Mouse (Mus musculus) neural tube, embryonic 11.5 days (tissue): Measurements from ENCODE around the gene Epb41. TPM values are rescaled to one million over a fixed set of nuclear protein-coding genes. Genes with fewer than 3 reads are reported as not detected.

Source experiments
- ATAC-seq: fragments of 200-750 bp; cut with Nextera tagmentation; 2 replicates; pipeline ENCODE4 v1.8.0; 2017; ENCODE audit warnings: moderate number of reproducible peaks, mild to moderate bottlenecking, moderate TSS enrichment, moderate library complexity; ENCODE audit not compliant: insufficient read depth, low FRiP score, low TSS enrichment
- DNase-seq: peaks from one replicate; pipeline ENCODE4 v3.0.0-alpha.2; 2015; ENCODE audit warnings: low spot score
- H3K27ac ChIP-seq: fragments of 300-500 bp; sonication (generic); 2 replicates; pipeline ENCODE4 v1.5.1; 2014; ENCODE audit warnings: low read depth, mild to moderate bottlenecking, low read length
- H3K27me3 ChIP-seq: fragments of 300-500 bp; sonication (generic); 2 replicates; pipeline ENCODE4 v1.6.1; 2014; ENCODE audit warnings: mild to moderate bottlenecking, low read length, mixed read lengths; ENCODE audit not compliant: control insufficient read depth, insufficient read depth
- H3K36me3 ChIP-seq: fragments of 300-500 bp; sonication (generic); 2 replicates; pipeline ENCODE4 v1.6.1; 2014; ENCODE audit warnings: mild to moderate bottlenecking, low read length, moderate library complexity, mixed read lengths; ENCODE audit not compliant: control insufficient read depth, insufficient read depth
- H3K4me1 ChIP-seq: fragments of 300-500 bp; sonication (generic); 2 replicates; pipeline ENCODE4 v1.6.1; 2014; ENCODE audit warnings: low read length, mixed read lengths; ENCODE audit not compliant: control insufficient read depth, insufficient read depth
- H3K4me2 ChIP-seq: fragments of 300-500 bp; sonication (generic); 2 replicates; pipeline ENCODE4 v1.6.1; 2014; ENCODE audit warnings: low read depth, mild to moderate bottlenecking, moderate library complexity
- H3K4me3 ChIP-seq: fragments of 300-500 bp; sonication (generic); 2 replicates; pipeline ENCODE4 v1.5.1; 2014; ENCODE audit warnings: low read depth, low read length
- H3K9ac ChIP-seq: fragments of 300-500 bp; sonication (generic); 2 replicates; pipeline ENCODE4 v1.6.1; 2014; ENCODE audit warnings: mild to moderate bottlenecking, low read length
- H3K9me3 ChIP-seq: fragments of 300-500 bp; sonication (generic); 2 replicates; pipeline ENCODE4 v1.6.1; 2016; ENCODE audit warnings: low read length; ENCODE audit not compliant: control insufficient read depth
- WGBS: fragments of 180-500 bp; shearing (Covaris S2); extraction: QIAGEN DNeasy Blood & Tissue Kit; methylation state at CpG from one replicate; pipeline ENCODE4 v1.1.7; 2014; 5-methylcytosine and 5-hydroxymethylcytosine counted together
- polyA plus RNA-seq: library from polyadenylated mRNA; unstranded; fragments of >200 nt; fragmentation: Nextera tagmentation; extraction: Ambion mirVana; gene quantifications from 2 replicates; pipeline ENCODE4 v1.2.1, GENCODE M21; 2014

The Epb41 gene
- polyA plus RNA-seq, 1 experiment from 2014 or later, result 203 TPM

DNA sequence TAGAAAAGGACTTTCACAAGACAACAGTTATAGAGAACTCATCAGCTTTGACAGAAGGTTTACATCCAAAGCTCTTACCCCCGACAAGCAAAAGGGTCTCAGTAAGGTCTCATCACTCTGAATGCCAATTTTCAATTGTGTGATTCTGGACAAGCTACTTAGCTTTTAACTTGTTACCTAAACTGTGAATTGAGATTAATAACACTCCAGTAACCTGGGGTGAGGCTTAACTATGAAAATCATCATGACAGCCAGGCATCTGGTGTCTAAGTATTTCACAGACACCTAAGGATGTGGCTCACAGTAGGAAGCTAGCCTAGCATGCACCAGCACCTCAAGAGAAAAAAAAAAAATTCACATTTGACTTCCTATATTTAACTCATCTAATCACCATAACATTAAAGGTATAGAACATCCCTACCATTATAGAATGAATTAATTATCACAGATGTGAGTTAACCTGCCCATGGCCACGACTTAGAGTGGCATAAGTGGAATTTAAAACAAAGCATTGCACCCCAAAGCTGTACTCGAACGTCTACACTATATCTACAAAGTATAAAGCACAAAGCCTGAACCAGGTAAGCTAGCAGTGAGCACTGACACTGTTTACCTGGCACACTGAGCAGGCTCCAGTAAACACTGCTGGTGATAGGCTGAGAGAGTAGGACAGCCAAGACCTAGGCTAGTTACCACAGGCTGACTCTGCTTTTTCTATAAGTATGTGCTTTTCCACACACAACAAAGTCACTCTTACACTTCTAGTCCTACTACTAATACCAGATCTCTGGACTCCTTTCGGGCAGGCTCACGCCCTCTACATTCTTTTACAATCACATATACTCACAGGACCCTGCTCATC lies 33.4 kb downstream of the Epb41 start:
- H3K9ac ChIP-seq, result no peak overlapping the region
- no peaks in the 10 kb centered on the region for H3K9me3 ChIP-seq
- H3K27ac ChIP-seq, result no peak overlapping the region
- no peak overlapping the region for H3K4me3 ChIP-seq
- WGBS, result 90% methylated on average over 6 of the region's 6 CpGs
- H3K4me2 ChIP-seq, result no peak overlapping the region
- ATAC-seq, result no peak
- H3K36me3 ChIP-seq, result no peaks in the 10 kb centered on the region; the same call in 1 of the 2 replicates
- H3K4me1 ChIP-seq, result peaks cover 20% of the 10 kb centered on the region
- no peaks in the 10 kb centered on the region for H3K27me3 ChIP-seq
- no peak for DNase-seq

DNA sequence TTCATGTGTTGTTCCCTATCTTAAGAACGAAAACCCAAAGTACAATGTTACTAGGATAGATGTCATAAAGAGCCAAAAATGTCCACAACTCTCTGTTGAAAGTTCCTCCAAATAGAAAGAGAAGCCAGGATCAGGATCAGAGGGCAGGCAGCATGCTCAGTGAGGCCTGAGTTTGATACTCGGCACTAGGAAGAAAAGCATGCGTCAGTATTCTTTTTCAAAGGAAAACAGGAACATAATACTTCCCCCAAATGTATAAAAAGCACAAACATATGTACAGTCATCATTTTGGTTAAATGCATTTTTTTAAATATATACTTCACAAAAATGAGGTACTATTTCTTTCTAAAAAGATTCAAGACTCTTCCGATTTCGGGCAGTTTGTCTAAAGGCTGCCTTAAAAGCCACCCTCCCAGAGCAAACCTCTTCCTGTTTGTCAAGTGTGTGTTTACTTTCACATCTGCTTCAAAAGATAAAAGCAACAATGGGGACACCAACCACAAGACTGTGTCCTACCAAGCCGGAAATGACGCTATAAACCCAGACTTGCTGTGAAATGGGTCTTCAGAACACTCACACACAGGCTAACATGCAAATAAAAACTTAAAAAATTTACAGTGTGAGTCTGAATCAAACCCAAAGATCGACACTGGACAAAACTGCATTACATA lies 35.0 kb downstream of the Epb41 start:
- Histone ChIP-seq H3K9me3 (no peaks in the 10 kb centered on the region), H3K27ac (no peak overlapping the region), H3K4me2 (no peak overlapping the region), H3K9ac (no peak overlapping the region), H3K4me1 (peaks cover 18% of the 10 kb centered on the region), H3K27me3 (no peaks in the 10 kb centered on the region), H3K4me3 (no peak overlapping the region), H3K36me3 (no peaks in the 10 kb centered on the region)
- no peak for ATAC-seq
- WGBS, result 83% methylated on average over 8 of the region's 8 CpGs
- DNase-seq, result no peak

DNA sequence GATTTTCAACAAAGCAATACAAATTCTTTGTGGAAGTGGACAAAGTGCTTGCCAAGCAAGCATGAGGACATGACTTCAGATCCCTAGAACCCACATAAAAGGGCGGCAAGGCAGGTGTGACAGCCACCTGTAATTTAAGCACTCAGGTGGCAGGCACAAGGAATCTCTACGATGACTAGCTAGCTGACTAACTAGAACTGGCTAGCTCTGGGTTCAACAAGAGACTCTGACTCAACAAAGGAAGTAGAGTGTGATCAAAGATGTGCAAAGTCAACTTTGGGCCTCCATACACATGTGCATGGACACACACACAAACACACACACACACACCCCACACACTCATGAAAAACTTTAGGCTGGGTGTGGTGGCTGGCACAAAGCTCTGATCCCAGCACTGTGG lies 35.6 kb downstream of the Epb41 start:
- no peak for ATAC-seq
- peaks cover 18% of the 10 kb centered on the region for H3K4me1 ChIP-seq
- DNase-seq, result no peak
- H3K36me3 ChIP-seq, result no peaks in the 10 kb centered on the region
- H3K4me2 ChIP-seq, result no peak overlapping the region
- H3K9me3 ChIP-seq, result no peaks in the 10 kb centered on the region
- no peak overlapping the region for H3K9ac ChIP-seq
- 100% methylated on average over 2 of the region's 2 CpGs for WGBS
- no peak overlapping the region for H3K27ac ChIP-seq
- no peaks in the 10 kb centered on the region for H3K27me3 ChIP-seq
- H3K4me3 ChIP-seq, result no peak overlapping the region

DNA sequence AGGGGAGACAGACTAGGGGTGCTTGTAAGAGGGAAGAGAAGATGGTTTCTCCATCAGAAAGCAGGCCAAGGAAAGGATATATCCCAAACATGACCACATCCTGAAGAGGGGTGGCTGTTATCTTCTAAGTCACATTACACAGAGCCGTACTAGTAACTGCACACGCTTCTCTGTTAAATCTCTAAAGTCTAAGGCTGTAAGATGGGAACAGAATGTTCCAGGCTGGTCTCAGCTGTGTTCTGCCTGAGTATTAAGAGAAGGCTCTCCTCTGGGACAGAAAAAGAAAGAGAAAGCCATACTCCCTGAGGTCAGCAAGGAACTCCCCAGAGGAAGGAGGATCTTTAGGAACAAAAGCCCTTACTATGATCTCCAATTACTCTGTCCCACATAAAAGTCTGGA lies 36.3 kb downstream of the Epb41 start:
- WGBS, result 87% methylated on average over 2 of the region's 2 CpGs
- H3K9me3 ChIP-seq, result no peaks in the 10 kb centered on the region
- no peak overlapping the region for H3K4me3 ChIP-seq
- H3K4me1 ChIP-seq, result peaks cover 18% of the 10 kb centered on the region
- DNase-seq (no peak), ATAC-seq (no peak)
- peak overlapping the region; percentile 46; the same call in 1 of the 2 replicates for H3K27ac ChIP-seq
- H3K36me3 ChIP-seq, result no peaks in the 10 kb centered on the region
- no peak overlapping the region for H3K4me2 ChIP-seq
- H3K9ac ChIP-seq, result no peak overlapping the region
- no peaks in the 10 kb centered on the region for H3K27me3 ChIP-seq

DNA sequence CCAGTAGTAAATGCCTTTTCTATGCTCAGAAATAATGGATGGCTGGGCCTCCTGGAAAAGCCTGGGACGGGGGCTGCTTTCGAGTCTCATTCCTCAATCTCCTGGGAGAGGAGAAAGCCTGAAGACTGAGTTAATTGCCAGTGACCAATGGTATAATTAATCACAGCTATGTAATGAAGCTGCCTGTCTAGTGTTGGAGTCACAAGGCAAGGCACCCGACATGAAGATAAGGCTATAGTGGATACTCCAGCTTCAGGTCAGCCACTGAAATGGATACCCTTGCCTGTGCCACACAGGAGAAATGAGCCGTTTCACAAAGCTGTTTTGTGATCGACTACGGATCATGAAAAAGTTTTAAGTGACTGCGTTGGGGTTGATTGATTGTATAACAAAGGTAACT lies 37.1 kb downstream of the Epb41 start:
- H3K9me3 ChIP-seq, result no peaks in the 10 kb centered on the region
- H3K4me3 ChIP-seq, result no peak overlapping the region
- DNase-seq (peak; percentile 23), ATAC-seq (0 out of 2 replicates have a peak, but pooled peaks have one; percentile 45)
- no peaks in the 10 kb centered on the region for H3K27me3 ChIP-seq
- H3K27ac ChIP-seq, result no peak overlapping the region
- H3K36me3 ChIP-seq, result no peaks in the 10 kb centered on the region
- H3K9ac ChIP-seq, result no peak overlapping the region
- H3K4me1 ChIP-seq, result peaks cover 18% of the 10 kb centered on the region
- 35% methylated on average over 7 of the region's 7 CpGs for WGBS
- H3K4me2 ChIP-seq, result no peak overlapping the region

DNA sequence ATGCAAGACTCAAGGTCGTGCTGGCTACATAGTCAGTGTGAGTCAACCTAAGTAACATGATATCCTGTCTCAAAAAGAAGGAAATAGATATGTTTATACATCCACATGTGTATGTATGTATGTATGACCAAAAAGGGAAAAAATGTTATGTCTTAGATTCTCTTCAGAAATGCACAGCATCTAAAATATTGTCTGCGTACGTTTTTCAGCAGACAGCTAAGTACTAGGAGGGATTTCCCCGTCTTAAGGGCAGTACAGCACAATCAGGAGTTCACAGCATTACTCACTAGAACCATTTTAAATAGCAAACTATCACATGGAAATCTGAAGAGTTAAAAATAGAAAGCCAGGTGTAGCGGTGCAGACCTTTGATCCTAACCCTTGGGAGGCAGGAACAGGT lies 38.0 kb downstream of the Epb41 start:
- DNase-seq (no peak), ATAC-seq (no peak)
- no peak overlapping the region for H3K9ac ChIP-seq
- no peaks in the 10 kb centered on the region for H3K9me3 ChIP-seq
- H3K4me2 ChIP-seq, result no peak overlapping the region
- no peaks in the 10 kb centered on the region for H3K27me3 ChIP-seq
- no peak overlapping the region for H3K4me3 ChIP-seq
- WGBS, result 86% methylated on average over 5 of the region's 5 CpGs
- H3K36me3 ChIP-seq, result no peaks in the 10 kb centered on the region
- H3K4me1 ChIP-seq, result peaks cover 18% of the 10 kb centered on the region
- no peak overlapping the region for H3K27ac ChIP-seq

DNA sequence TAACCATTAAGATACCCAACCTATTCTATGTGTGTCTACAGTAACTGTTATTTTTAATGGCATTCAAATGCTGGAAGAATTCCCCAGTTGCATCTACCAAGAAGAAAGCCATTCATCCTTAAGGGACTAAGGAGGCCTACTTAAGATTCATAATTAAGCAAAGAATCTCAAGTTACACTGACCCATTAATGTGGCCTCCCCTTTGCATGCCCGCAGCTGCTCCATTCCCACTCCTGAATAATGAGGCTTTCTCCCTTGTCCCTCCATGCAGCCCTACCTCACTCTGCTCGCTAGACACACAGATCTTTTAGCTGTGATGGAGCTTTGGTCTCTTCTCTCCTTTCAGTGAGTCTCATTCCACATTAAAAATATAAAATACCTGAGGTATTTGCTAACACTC lies 40.9 kb downstream of the Epb41 start:
- Histone ChIP-seq H3K4me1 (peaks cover 17% of the 10 kb centered on the region), H3K9me3 (no peaks in the 10 kb centered on the region), H3K27ac (peak overlapping the region; percentile 73), H3K9ac (no peak overlapping the region), H3K4me2 (no peak overlapping the region), H3K36me3 (no peaks in the 10 kb centered on the region), H3K4me3 (no peak overlapping the region), H3K27me3 (no peaks in the 10 kb centered on the region)
- DNase-seq (peak; percentile 40), ATAC-seq (peak; percentile 53; the same call in 1 of the 2 replicates)
- WGBS, result 33% methylated on average over 2 of the region's 2 CpGs

DNA sequence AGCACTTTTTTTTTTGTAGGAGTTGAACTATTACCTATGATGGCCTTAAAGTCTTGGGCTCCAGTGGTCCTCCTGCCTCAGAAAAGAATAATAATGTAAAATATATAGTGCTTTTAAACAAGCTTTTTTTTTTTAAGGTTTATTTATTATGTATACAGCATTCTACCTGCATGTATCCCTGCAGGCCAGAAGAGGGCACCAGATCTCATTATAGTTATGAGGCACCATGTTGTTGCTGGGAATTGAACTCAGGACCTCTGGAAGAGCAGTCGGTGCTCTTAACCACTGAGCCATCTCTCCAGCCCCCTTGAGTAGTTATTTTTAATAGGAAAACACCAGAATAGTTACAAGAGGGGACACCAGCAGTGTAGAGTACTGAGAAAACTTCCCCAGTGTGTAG lies 41.9 kb downstream of the Epb41 start:
- H3K4me2 ChIP-seq, result no peak overlapping the region
- no peaks in the 10 kb centered on the region for H3K27me3 ChIP-seq
- no peak overlapping the region for H3K9ac ChIP-seq
- no peaks in the 10 kb centered on the region for H3K9me3 ChIP-seq
- H3K4me1 ChIP-seq, result peaks cover 8% of the 10 kb centered on the region
- H3K4me3 ChIP-seq, result no peak overlapping the region
- WGBS, result 93% methylated on average over 1 of the region's 1 CpGs
- no peak for DNase-seq
- H3K36me3 ChIP-seq, result no peaks in the 10 kb centered on the region
- no peak overlapping the region for H3K27ac ChIP-seq
- no peak for ATAC-seq
